Mouse (Mus musculus) adrenal gland, postnatal 4 days (tissue): ENCODE measurements around the gene 9430097D07Rik. TPM values are rescaled to one million over a fixed set of nuclear protein-coding genes. Genes with fewer than 3 reads are reported as not detected.
A peak's percentile ranks its signal among the peaks of the same experiment; 100 is the strongest.

ENCODE experiments used
- DNase-seq, 2 experiments: peaks; one replicate each; pipeline ENCODE4 v3.0.0; 2021 to 2022; ENCODE audit warnings: low spot score in 2 of 2, mixed read lengths in 2 of 2
- total RNA-seq, 2 experiments: library from RNA; stranded (reverse); gene quantifications; 2 replicates each; pipeline ENCODE4 v1.2.3; 2021

9430097D07Rik gene
- total RNA-seq, 2 experiments from 2014 or later, result not detected

DNA sequence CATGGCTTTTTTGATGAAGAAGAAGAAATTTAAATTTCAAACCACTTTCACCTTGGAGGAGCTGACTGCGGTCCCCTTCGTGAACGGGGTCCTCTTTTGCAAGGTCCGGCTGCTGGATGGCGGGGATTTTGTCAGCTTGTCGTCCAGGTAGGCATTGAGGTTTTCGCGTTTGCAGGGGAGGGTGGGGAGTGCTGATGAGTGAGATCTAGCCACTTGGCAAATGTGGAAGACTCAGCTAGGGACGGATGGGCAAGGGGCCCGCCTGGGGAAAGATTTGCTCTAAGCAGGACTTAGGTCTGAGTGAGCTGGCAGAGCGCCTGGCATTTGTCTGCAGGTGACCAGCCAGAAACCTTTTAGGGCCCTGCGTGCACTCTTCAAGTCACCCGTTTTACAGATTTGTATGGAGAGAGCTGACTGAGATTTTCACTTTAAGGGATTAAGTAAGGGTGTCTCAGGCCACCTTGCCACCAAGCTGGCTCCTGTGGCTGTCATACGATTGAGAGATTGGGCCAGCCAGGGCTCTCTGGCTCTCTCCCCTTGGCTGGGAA, 39.3 kb downstream of the 9430097D07Rik start:
- DNase-seq, result no peak

- peak; percentile 20 to 24 for DNase-seq
These were observed 39.9 kb downstream of the 9430097D07Rik start for GRCm38 (mm10) chr2:32535501-32535991.

DNA sequence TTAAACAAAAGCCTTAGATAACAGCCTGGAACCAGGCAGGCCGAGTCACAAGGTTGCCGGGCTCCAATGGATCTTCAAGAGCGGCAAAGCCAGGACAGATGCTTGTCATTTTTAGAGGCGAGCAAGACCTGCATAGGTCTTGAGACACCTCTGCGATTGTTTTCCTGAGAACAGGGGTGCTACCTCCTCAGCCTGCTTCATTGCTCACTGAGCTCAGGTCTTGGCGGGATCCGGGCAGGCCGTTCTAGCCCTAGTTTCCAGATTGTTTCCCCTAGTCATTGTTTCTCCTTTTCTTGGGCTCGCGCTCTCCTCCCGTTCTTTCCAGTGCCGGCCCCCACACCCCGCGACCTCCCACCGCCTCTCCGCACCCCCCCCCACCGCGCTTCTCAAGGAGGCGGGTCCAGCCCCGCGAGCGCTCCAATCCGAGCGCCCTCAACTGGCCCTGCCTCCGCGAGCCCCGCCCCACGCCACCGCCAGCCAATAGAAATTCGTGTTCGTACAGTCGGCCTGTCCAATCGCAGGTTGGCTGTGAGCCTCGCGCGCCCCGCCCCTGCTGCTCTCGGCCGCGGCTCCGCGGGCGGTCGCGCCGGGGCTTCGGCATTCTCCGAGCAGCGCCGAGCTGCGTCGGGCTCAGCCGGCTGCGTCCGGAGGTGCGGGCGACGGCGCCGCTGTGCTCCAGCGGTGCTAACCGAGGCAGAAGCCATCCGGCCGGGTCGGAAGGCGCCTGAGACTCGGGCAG, 40.6 kb downstream of the 9430097D07Rik start, which contains the start of gene Fam102a:
Fam102a (plus strand) TSS at position 600 of the 739 bp plus-strand sequence.
- peak; percentile 97 to 98 for DNase-seq

DNA sequence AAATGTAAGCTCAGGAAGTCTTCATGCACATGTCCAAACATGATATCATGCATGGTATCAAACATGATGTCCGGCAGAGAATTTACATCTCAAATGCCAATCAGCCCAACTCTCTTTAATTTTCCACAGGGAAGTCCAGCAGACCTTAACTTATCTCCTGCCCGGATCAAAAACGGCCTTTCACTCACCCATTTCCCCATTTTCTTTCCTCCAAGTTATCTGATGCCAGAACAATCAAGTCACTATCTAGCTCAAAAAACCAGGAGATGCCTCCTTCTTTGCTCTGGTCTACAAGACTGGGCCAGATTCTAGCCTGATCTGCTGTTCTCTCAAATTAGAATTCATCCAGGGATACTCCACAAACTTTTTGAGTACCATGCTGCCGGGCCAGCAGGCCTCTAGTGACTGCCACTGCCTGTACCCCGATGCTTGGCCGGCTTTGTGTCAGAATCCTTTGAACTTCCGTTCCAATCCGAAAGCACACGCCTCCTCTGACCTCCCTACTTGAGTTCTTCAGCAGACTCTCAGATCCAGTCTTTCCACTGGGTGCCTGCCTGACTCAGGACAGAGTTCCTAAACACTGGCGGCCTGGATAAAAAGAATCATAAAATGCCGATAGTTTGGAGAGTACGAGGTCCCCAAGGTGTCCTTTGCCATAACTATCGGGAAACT, 41.3 kb downstream of the 9430097D07Rik start:
- DNase-seq, result no peak

DNA sequence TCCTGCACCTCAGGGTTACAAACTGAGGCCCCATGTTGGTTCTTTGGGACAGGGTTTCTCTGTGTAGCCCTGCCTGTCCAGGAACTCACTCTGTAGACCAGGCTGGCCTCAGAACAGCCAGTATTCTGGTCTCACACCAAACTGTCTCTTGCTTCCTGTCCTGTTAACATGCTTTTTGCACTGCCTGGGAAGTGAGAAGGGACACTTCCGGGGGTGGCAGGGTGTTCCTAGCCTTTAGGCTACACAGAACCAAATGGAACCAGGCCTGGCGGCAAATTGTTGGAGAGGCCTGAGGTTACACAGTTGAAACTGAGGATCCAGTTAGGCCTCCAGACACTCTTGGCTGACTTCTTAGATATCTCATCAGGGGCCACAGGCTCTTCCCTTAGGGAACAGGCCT, 42.3 kb downstream of the 9430097D07Rik start:
- DNase-seq, result no peak

- DNase-seq, result no peak
These were observed 45.0 kb downstream of the 9430097D07Rik start for GRCm38 (mm10) chr2:32530479-32530878.

DNA sequence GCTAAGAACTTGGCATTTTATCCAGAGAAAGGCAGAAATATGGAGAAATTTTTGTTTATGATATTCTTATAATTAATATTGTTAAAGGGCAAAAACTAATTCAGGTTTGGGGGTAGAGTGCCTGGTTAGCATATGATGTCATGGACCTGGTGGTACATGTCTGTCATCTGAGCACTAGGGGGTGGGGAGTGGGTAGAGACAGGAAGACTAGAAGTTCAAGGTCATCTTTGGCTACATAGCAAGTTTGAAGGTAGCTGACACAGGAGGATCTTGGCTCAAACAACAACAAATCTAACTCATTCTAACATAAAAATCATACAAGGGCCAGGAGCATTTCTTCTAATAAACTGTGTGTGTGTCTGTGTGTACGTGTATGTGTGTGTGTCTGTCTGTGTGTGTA, 47.2 kb downstream of the 9430097D07Rik start:
- no peak for DNase-seq

DNA sequence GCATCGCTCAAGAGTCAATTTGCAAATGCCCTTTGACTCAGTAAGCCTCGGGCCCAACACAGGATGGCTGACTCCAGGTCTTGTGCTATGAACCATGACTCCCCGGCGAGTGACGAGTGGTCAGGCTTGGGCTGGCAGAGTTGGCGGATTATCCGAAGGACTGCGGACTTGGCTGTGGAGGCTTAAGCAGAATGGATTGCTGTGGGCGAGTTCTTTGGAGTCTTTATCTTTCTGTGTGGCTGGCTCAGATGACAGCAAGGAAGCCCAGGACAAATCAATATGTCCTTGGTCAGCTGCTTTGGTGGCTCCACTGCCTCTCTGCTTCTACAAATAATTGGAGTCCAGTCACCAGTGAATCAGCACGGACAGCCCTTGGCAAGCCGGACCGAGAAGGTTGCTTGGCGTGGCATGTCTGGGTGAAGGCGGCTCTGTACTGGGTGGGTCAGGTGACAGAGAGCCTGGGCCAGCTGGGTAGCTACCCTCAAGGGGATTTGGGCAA, 48.0 kb downstream of the 9430097D07Rik start:
- DNase-seq, result no peak

DNA sequence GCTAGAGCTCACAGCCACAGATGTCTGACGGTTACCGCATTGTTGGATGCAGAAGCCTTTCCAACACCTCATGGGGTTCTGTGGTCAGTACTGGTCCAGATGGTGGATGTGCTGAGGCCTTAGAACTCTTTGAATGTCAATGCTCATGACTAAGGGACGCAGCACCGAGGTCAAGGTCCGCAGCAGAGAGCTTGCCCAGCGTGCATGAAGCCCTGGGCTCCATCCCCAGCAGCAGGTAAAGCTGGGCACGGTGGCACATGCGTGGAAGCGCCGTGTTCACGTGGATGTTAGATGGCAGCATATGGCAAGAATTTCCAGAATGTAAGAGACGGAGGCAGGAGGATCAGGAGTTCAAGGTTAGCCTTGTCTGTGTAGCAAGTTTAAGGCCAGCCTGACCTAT, 49.7 kb downstream of the 9430097D07Rik start:
- no peak for DNase-seq

DNA sequence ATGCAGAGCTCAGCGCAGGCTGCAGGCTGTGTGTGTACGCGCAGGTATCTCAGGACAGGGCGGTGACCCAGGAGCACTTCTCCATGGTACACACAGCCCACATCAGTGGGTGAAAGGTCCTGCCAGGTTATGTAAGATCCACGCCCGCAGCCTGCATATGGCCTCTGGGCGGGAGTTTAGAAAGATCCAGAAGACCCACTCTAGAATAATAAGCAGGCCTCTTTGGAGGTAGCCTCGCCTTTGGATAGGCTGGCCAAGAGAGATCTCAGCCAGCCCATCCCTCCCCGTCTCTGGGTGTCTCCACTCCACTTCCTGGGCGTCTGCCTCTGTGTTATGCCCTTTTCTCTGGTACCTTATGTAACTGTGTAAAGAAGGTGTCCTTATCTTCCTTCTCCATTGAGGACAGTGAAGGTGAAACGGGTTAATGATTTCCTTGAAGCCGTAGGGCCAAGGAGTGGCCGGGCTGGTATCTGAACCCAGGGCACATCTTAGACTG, 50.9 kb downstream of the 9430097D07Rik start:
- no peak for DNase-seq

Other genes with a start within 250 kb of the 9430097D07Rik start
- gene Ciz1, start 223.4 kb downstream of the 9430097D07Rik start, total RNA-seq, result 100 to 1,000 TPM in 1 of 2 experiments, 10 to 100 TPM in 1; 97.7 to 106 TPM
- 10 to 100 TPM; 41.3 to 43.4 TPM for gene Dnm1, start 222.3 kb downstream of the 9430097D07Rik start, total RNA-seq
- gene 1110008P14Rik, start 193.7 kb downstream of the 9430097D07Rik start, total RNA-seq, result 100 to 1,000 TPM in 1 of 2 experiments, 10 to 100 TPM in 1; 94.9 to 121 TPM
- gene Lcn2, start 187.4 kb downstream of the 9430097D07Rik start, total RNA-seq, result 10 to 100 TPM; 11.5 to 33.6 TPM
- gene Ptges2, start 179.8 kb downstream of the 9430097D07Rik start, total RNA-seq, result 10 to 100 TPM; 49.2 to 60.7 TPM
- 1 to 10 TPM; 4.1 to 4.2 TPM for gene Naif1, start 125.2 kb downstream of the 9430097D07Rik start, total RNA-seq
- 10 to 100 TPM; 28.0 to 33.7 TPM for gene Slc25a25, start 124.2 kb downstream of the 9430097D07Rik start, total RNA-seq
- 10 to 100 TPM; 36.6 to 38.0 TPM for gene Fam102a, start 40.4 kb downstream of the 9430097D07Rik start, total RNA-seq
- gene Dpm2, start 4.8 kb downstream of the 9430097D07Rik start, total RNA-seq, result 10 to 100 TPM; 61.9 to 64.5 TPM
- gene Pip5kl1, start 887 bp downstream of the 9430097D07Rik start, total RNA-seq, result under 1 TPM; 0.31 to 0.73 TPM
- 10 to 100 TPM; 16.4 to 19.4 TPM for gene St6galnac4, start 11.4 kb upstream of the 9430097D07Rik start, total RNA-seq
- gene St6galnac6, start 24.0 kb upstream of the 9430097D07Rik start, total RNA-seq, result 10 to 100 TPM; 53.0 to 58.0 TPM
- gene Ak1, start 46.1 kb upstream of the 9430097D07Rik start, total RNA-seq, result 10 to 100 TPM; 53.4 to 68.7 TPM
- 100 to 1,000 TPM in 1 of 2 experiments, 10 to 100 TPM in 1; 97.4 to 103 TPM for gene Eng, start 70.9 kb upstream of the 9430097D07Rik start, total RNA-seq
- gene Fpgs, start 128.5 kb upstream of the 9430097D07Rik start, total RNA-seq, result 10 to 100 TPM; 33.2 to 36.2 TPM
- gene Cdk9, start 137.4 kb upstream of the 9430097D07Rik start, total RNA-seq, result 100 to 1,000 TPM; 102 to 105 TPM
- gene Sh2d3c, start 145.4 kb upstream of the 9430097D07Rik start, total RNA-seq, result 10 to 100 TPM; 32.3 to 32.9 TPM
- gene 6330409D20Rik, start 165.3 kb upstream of the 9430097D07Rik start, total RNA-seq, result under 1 TPM in 1 of 2 experiments, not detected in 1; 0.28 TPM
- gene Tor2a, start 181.6 kb upstream of the 9430097D07Rik start, total RNA-seq, result 10 to 100 TPM; 31.5 to 36.5 TPM
- gene Ttc16, start 199.9 kb upstream of the 9430097D07Rik start, total RNA-seq, result under 1 TPM in 1 of 2 experiments, not detected in 1; 0.23 TPM
- 1 to 10 TPM; 4.0 to 5.2 TPM for gene Ptrh1, start 200.1 kb upstream of the 9430097D07Rik start, total RNA-seq
- gene Cfap157, start 208.7 kb upstream of the 9430097D07Rik start, total RNA-seq, result not detected